Mouse (Mus musculus): ENCODE data around the gene Klhdc7a. TPM values are rescaled to one million over a fixed set of nuclear protein-coding genes. Genes with fewer than 3 reads are reported as not detected.
A peak's percentile ranks its signal among the peaks of the same experiment; 100 is the strongest.

The Klhdc7a gene
- polyA plus RNA-seq, 1 experiment, result not detected

DNA sequence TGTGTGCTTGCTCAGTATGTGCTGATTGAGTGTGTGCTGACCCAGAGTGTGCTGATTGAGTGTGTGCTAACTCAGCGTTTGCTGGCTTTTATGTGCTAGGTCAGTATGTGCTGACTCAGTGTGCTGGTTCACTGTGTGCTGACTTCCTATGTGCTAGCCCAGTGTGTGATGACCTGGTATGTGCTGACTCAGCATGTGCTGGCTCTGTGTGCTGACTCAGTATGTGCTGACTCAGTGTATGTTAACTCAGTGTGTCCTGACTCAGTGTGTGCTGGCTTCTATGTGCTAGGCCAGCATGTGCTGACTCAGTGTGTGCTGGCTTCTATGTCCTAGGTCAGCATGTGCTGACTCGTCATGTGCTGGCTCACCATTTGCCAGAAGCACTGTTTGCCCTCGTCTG is 32.3 kb downstream of the Klhdc7a start:
- TF ChIP-seq GATA1 (IDR thresholded peaks at IDR 0.05; ENCODE audit: borderline replicate concordance, low read length), result no peak
- Histone ChIP-seq H3K4me3 (replicated peaks) (peak overlapping the region; percentile 70), H3K9me3 (peaks cover 9% of the 10 kb centered on the region), H3K4me1 (peaks cover 8% of the 10 kb centered on the region; the same call in 1 of the 2 replicates), H3K36me3 (replicated peaks; ENCODE audit: low read length) (no peaks in the 10 kb centered on the region), H3K27me3 (replicated peaks) (peaks cover 13% of the 10 kb centered on the region)

DNA sequence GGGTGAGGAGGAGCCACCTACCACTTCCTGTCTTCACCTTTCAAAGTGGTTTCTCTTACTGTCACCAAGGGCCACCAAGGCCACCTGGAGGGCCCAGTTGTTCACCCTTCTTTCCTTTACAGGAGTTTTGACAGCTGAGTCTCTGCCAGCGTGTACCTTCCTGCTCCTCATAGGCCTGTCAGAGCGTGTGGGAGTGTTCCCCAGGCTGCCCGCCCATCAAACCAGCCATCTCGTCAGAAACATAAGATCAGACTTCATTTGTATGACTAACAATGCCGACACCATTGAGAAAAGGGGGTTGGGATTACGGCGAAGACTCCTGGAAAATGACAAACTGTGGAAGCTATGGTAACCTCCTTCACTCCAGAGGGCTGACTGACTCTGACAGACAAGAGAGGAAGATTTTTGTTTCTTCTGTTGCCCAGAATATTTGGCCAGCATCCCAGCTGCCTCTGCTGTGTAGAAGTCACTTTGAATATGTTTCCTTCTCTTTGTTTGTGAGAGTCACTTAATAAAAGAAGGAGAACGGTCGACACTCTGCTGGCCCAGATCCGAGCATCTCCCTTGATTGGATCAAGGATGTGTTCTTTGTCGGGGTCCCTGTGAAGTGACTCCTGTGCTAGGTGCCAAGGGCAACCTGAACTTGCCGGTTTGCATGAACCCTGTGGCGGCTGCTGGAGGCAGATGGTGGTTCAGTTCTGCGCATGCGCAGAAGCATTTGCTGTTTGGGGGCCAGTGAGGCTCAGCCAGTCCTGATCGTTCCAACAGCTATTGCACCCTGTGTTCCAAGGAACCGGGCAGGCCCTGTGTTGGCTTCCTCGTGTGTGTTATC is 34.6 kb downstream of the Klhdc7a start:
- Histone ChIP-seq H3K4me1 (peaks cover 8% of the 10 kb centered on the region; the same call in 1 of the 2 replicates), H3K9me3 (peaks cover 9% of the 10 kb centered on the region), H3K36me3 (replicated peaks; ENCODE audit: low read length) (no peaks in the 10 kb centered on the region), H3K27me3 (replicated peaks) (peaks cover 22% of the 10 kb centered on the region), H3K4me3 (replicated peaks) (no peak overlapping the region)
- TF ChIP-seq FLI1 (IDR thresholded peaks at IDR 0.05; ENCODE audit: low read length) (no peak), GATA1 (IDR thresholded peaks at IDR 0.05; ENCODE audit: borderline replicate concordance, low read length) (no peak)

DNA sequence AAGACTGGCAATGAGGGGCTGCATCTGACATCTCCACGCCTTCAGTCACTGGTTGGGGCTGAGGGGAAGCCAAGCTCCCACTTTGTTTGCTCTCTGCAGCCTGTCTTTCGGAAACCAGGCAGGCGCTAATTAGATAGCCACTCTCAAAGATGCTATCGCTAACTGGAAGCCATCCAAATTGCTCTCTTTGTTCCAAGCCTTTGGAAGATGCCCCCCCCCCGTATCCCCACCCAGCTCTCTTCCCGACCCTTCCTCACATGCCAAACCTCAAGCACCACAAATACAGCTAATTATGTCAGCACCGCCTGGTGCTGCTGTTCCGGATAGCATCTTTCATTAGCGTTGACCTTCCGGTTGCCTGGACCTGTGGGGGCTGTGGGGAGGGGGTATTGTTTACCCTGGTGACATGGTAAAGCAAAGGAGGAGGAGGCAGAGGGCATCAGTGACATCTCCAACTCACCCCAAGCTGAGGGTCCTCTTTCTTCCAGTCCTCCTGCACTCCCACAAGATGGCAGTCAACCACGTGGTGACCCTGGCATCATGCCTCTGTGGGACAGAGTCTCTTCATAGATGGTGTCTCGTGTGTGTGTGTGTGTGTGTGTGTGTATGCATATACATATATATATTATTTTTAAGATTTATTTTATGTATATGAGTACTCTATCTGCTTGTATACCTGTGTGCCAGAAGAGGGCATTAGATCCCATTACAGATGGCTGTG is 35.9 kb downstream of the Klhdc7a start:
- Histone ChIP-seq H3K4me1 (peaks cover 8% of the 10 kb centered on the region; the same call in 1 of the 2 replicates), H3K27me3 (replicated peaks) (peaks cover 24% of the 10 kb centered on the region), H3K36me3 (replicated peaks; ENCODE audit: low read length) (no peaks in the 10 kb centered on the region), H3K9me3 (peaks cover 9% of the 10 kb centered on the region), H3K4me3 (replicated peaks) (no peak overlapping the region)
- no peak for TF ChIP-seq FLI1 (IDR thresholded peaks at IDR 0.05; ENCODE audit: low read length)
- no peak for TF ChIP-seq GATA1 (IDR thresholded peaks at IDR 0.05; ENCODE audit: borderline replicate concordance, low read length)

DNA sequence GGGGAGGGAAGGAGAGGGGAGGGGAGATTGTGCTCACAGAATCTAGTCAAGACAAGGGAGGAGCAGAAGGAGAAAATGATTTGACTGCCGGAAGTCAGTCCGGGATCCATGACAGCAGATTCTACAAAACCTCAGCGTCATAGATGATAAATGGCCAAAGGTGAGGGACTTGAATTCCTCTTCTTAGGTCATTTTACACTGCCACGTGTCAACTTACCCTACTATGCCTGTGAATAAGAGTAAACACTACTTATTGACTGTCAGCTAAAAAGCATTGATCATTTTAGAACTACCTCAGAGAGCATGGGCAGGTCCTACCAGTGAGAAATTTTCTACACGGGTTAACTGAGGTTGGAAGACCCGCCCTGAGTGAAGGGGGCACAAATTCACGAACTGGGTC is 36.9 kb downstream of the Klhdc7a start:
- Histone ChIP-seq H3K9me3 (peaks cover 13% of the 10 kb centered on the region), H3K4me3 (replicated peaks) (no peak overlapping the region), H3K36me3 (replicated peaks; ENCODE audit: low read length) (no peaks in the 10 kb centered on the region), H3K27me3 (replicated peaks) (peaks cover 35% of the 10 kb centered on the region), H3K4me1 (peaks cover 8% of the 10 kb centered on the region; the same call in 1 of the 2 replicates)
- TF ChIP-seq GATA1 (IDR thresholded peaks at IDR 0.05; ENCODE audit: borderline replicate concordance, low read length), result no peak
- no peak for TF ChIP-seq FLI1 (IDR thresholded peaks at IDR 0.05; ENCODE audit: low read length)

- Histone ChIP-seq H3K9me3 (peaks cover 13% of the 10 kb centered on the region), H3K4me1 (no peaks in the 10 kb centered on the region), H3K27me3 (replicated peaks) (peaks cover 37% of the 10 kb centered on the region), H3K4me3 (replicated peaks) (no peak overlapping the region), H3K36me3 (replicated peaks; ENCODE audit: low read length) (no peaks in the 10 kb centered on the region)
- TF ChIP-seq GATA1 (IDR thresholded peaks at IDR 0.05; ENCODE audit: borderline replicate concordance, low read length) (no peak), FLI1 (IDR thresholded peaks at IDR 0.05; ENCODE audit: low read length) (no peak)
These were observed 41.7 kb downstream of the Klhdc7a start for GRCm38 (mm10) chr4:139926161-139926561.

DNA sequence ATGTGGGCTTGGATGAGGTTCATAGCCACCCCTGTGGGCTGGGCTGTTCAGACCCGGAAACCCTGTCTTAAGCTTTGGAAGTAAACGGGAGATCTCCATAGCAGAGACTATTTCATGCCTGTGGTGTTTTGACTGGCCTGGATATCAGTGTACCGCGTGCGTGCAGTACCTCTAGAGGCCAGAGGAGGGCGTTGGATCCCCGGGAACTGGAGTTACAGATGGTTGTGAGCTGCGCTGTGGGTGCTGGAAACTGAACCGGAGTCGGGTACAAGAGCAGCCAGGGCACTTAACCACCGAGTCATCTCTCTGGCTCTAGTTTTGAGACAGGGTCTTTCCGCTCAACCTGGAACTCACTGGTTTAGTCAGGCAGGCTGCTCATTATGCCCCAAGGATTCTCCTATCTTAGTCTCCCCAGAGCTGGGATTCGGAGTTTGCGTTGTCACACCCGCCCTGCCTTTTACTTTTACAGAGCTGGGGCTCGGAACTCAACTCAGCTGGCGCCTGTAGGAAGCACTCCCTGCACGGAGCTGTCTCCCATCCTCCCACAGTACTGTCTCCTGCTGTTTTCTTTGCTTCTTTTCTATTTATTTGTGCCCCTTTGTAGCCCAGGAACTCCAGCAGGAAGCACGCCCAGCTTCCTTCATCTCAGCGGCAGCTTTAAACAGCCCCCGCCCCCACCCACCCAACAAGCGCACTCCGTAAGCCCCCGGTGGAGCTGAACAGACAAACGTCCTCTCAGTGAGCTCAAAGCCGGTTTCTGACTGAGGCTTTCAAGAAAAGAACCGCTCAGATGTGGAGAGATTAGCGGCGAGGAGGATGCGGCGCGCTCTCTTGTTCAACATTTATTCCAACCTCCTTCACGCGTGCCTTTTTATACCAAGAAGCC is 42.3 kb downstream of the Klhdc7a start:
- Histone ChIP-seq H3K9me3 (peaks cover 13% of the 10 kb centered on the region), H3K36me3 (replicated peaks; ENCODE audit: low read length) (no peaks in the 10 kb centered on the region), H3K27me3 (replicated peaks) (peaks cover 34% of the 10 kb centered on the region), H3K4me1 (no peaks in the 10 kb centered on the region), H3K4me3 (replicated peaks) (no peak overlapping the region)
- TF ChIP-seq FLI1 (IDR thresholded peaks at IDR 0.05; ENCODE audit: low read length), result no peak
- TF ChIP-seq GATA1 (IDR thresholded peaks at IDR 0.05; ENCODE audit: borderline replicate concordance, low read length), result no peak

- peaks cover 10% of the 10 kb centered on the region; the same call in 1 of the 2 replicates for H3K9me3 ChIP-seq
- H3K4me3 ChIP-seq (replicated peaks), result no peak overlapping the region
- no peak for TF ChIP-seq FLI1 (IDR thresholded peaks at IDR 0.05; ENCODE audit: low read length)
- no peak for TF ChIP-seq GATA1 (IDR thresholded peaks at IDR 0.05; ENCODE audit: borderline replicate concordance, low read length)
- peaks cover 10% of the 10 kb centered on the region for H3K27me3 ChIP-seq (replicated peaks)
- H3K4me1 ChIP-seq, result no peaks in the 10 kb centered on the region; the same call in 1 of the 2 replicates
- H3K36me3 ChIP-seq (replicated peaks; ENCODE audit: low read length), result no peaks in the 10 kb centered on the region
These were observed 51.1 kb downstream of the Klhdc7a start for GRCm38 (mm10) chr4:139916731-139917130.

Other genes with a start within 250 kb of the Klhdc7a start
- gene Pax7, start 134.5 kb downstream of the Klhdc7a start, polyA plus RNA-seq (2012; ENCODE audit: insufficient read depth, low replicate concordance), result not detected in 2 replicates